Mouse (Mus musculus): ENCODE measurements around the gene Cep135.

- TF ChIP-seq CTCF (IDR thresholded peaks at IDR 0.05; ENCODE audit: low read depth) (no peak), EP300 (IDR thresholded peaks at IDR 0.05; ENCODE audit: low read depth) (no peak)
Observed at GRCm38 (mm10) chr5:76550426-76550825, 38.1 kb upstream of the Cep135 start.
